Mouse (Mus musculus): ENCODE data around the gene Miga1. TPM values are rescaled to one million over a fixed set of nuclear protein-coding genes. Genes with fewer than 3 reads are reported as not detected.
A peak's percentile ranks its signal among the peaks of the same experiment; 100 is the strongest.

Gene Miga1
- polyA plus RNA-seq, 2 experiments = 3.0 to 3.4 TPM

GRCm38 (mm10) chr3:152243304-152243703 is 96.9 kb downstream of the Miga1 start:
- Histone ChIP-seq H3K9me3 (ENCODE audit: control insufficient read depth, low read length) (no peaks in the 10 kb centered on the region), H3K4me3 (ENCODE audit: insufficient read depth in 1 of 2, low read depth in 2 of 2, low read length in 2 of 2) (no peak overlapping the region), H3K27me3 (ENCODE audit: control insufficient read depth, insufficient read depth, low read length) (no peaks in the 10 kb centered on the region), H3K27ac (no peak overlapping the region), H3K4me1 (replicated peaks; ENCODE audit: control insufficient read depth in 2 of 2, insufficient read depth in 2 of 2, low read length in 1 of 2) (no peaks in the 10 kb centered on the region), H3K36me3 (replicated peaks; ENCODE audit: control insufficient read depth, insufficient read depth, low read depth) (peaks cover 5% of the 10 kb centered on the region), H3K9ac (replicated peaks) (no peak overlapping the region), H3K4me2 (ENCODE audit: low read depth) (no peak overlapping the region)
- 66% methylated on average over 4 of the region's 4 CpGs for WGBS (ENCODE audit: insufficient replicate concordance)
- no peak for DNase-seq (ENCODE audit: low read depth in 3 of 3, low spot score in 3 of 3)
- no peak for ATAC-seq (ENCODE audit: insufficient read depth)
- no peak for TF ChIP-seq EP300 (IDR thresholded peaks at IDR 0.05; ENCODE audit: low read depth)
- TF ChIP-seq CTCF (IDR thresholded peaks at IDR 0.05; ENCODE audit: low read depth) = no peak

GRCm38 (mm10) chr3:152241098-152241497 is 99.1 kb downstream of the Miga1 start:
- ATAC-seq (ENCODE audit: insufficient read depth) (no peak), DNase-seq (ENCODE audit: low read depth in 3 of 3, low spot score in 3 of 3) (no peak)
- Histone ChIP-seq H3K4me2 (ENCODE audit: low read depth) (no peak overlapping the region), H3K27me3 (ENCODE audit: control insufficient read depth, insufficient read depth, low read length) (no peaks in the 10 kb centered on the region), H3K36me3 (replicated peaks; ENCODE audit: control insufficient read depth, insufficient read depth, low read depth) (peaks cover 15% of the 10 kb centered on the region), H3K9ac (replicated peaks) (no peak overlapping the region), H3K27ac (no peak overlapping the region), H3K4me3 (ENCODE audit: insufficient read depth in 1 of 2, low read depth in 2 of 2, low read length in 2 of 2) (no peak overlapping the region), H3K4me1 (replicated peaks; ENCODE audit: control insufficient read depth in 2 of 2, insufficient read depth in 2 of 2, low read length in 1 of 2) (no peaks in the 10 kb centered on the region), H3K9me3 (ENCODE audit: control insufficient read depth, low read length) (no peaks in the 10 kb centered on the region)
- 73% methylated on average over 3 of the region's 3 CpGs for WGBS (ENCODE audit: insufficient replicate concordance)
- TF ChIP-seq EP300 (IDR thresholded peaks at IDR 0.05; ENCODE audit: low read depth) = no peak
- TF ChIP-seq CTCF (IDR thresholded peaks at IDR 0.05; ENCODE audit: low read depth) = no peak

GRCm38 (mm10) chr3:152239592-152239991 is 100.6 kb downstream of the Miga1 start:
- Histone ChIP-seq H3K4me3 (ENCODE audit: insufficient read depth in 1 of 2, low read depth in 2 of 2, low read length in 2 of 2) (no peak overlapping the region), H3K27me3 (ENCODE audit: control insufficient read depth, insufficient read depth, low read length) (no peaks in the 10 kb centered on the region), H3K27ac (no peak overlapping the region), H3K9ac (replicated peaks) (no peak overlapping the region), H3K36me3 (replicated peaks; ENCODE audit: control insufficient read depth, insufficient read depth, low read depth) (peaks cover 25% of the 10 kb centered on the region), H3K4me2 (ENCODE audit: low read depth) (no peak overlapping the region), H3K4me1 (replicated peaks; ENCODE audit: control insufficient read depth in 2 of 2, insufficient read depth in 2 of 2, low read length in 1 of 2) (no peaks in the 10 kb centered on the region), H3K9me3 (ENCODE audit: control insufficient read depth, low read length) (no peaks in the 10 kb centered on the region)
- TF ChIP-seq CTCF (IDR thresholded peaks at IDR 0.05; ENCODE audit: low read depth) (no peak), EP300 (IDR thresholded peaks at IDR 0.05; ENCODE audit: low read depth) (no peak)
- ATAC-seq (ENCODE audit: insufficient read depth) (no peak), DNase-seq (ENCODE audit: low read depth in 3 of 3, low spot score in 3 of 3) (no peak)
- WGBS (ENCODE audit: insufficient replicate concordance) = 88% methylated on average over 1 of the region's 1 CpGs

- Histone ChIP-seq H3K4me1 (replicated peaks; ENCODE audit: control insufficient read depth in 2 of 2, insufficient read depth in 2 of 2, low read length in 1 of 2) (no peaks in the 10 kb centered on the region), H3K4me3 (ENCODE audit: insufficient read depth in 1 of 2, low read depth in 2 of 2, low read length in 2 of 2) (no peak overlapping the region), H3K27me3 (ENCODE audit: control insufficient read depth, insufficient read depth, low read length) (no peaks in the 10 kb centered on the region), H3K27ac (no peak overlapping the region), H3K9ac (replicated peaks) (no peak overlapping the region), H3K9me3 (ENCODE audit: control insufficient read depth, low read length) (no peaks in the 10 kb centered on the region), H3K36me3 (replicated peaks; ENCODE audit: control insufficient read depth, insufficient read depth, low read depth) (peaks cover 28% of the 10 kb centered on the region), H3K4me2 (ENCODE audit: low read depth) (no peak overlapping the region)
- DNase-seq (ENCODE audit: low read depth in 3 of 3, low spot score in 3 of 3) (peak; percentile 43 to 54 (median 44)), ATAC-seq (ENCODE audit: insufficient read depth) (peak; percentile 71)
- 35% methylated on average over 2 of the region's 2 CpGs for WGBS (ENCODE audit: insufficient replicate concordance)
- TF ChIP-seq EP300 (IDR thresholded peaks at IDR 0.05; ENCODE audit: low read depth) (no peak), CTCF (IDR thresholded peaks at IDR 0.05; ENCODE audit: low read depth) (no peak; the same call in 1 of the 2 replicates)
These were observed 101.4 kb downstream of the Miga1 start for GRCm38 (mm10) chr3:152238836-152239235.

GRCm38 (mm10) chr3:152235805-152236204 is 104.4 kb downstream of the Miga1 start:
- no peak overlapping the region for H3K4me2 ChIP-seq (ENCODE audit: low read depth)
- no peak for ATAC-seq (ENCODE audit: insufficient read depth)
- TF ChIP-seq CTCF (IDR thresholded peaks at IDR 0.05; ENCODE audit: low read depth) (no peak), EP300 (IDR thresholded peaks at IDR 0.05; ENCODE audit: low read depth) (no peak)

More at GRCm38 (mm10) chr3:152235805-152236204, 104.4 kb downstream of the Miga1 start:
- H3K36me3 ChIP-seq (replicated peaks; ENCODE audit: control insufficient read depth, insufficient read depth, low read depth) = peaks cover 50% of the 10 kb centered on the region
- WGBS (ENCODE audit: insufficient replicate concordance) = 88% methylated on average over 1 of the region's 1 CpGs
- no peak overlapping the region for H3K27ac ChIP-seq
- no peak for DNase-seq (ENCODE audit: low read depth in 3 of 3, low spot score in 3 of 3)
- no peak overlapping the region for H3K4me3 ChIP-seq (ENCODE audit: insufficient read depth in 1 of 2, low read depth in 2 of 2, low read length in 2 of 2)
- no peak overlapping the region for H3K9ac ChIP-seq (replicated peaks)
- peaks cover 0 to 4% of the 10 kb centered on the region in 2 experiments; a peak in 1 of 4 replicates for H3K4me1 ChIP-seq (replicated peaks; ENCODE audit: control insufficient read depth in 2 of 2, insufficient read depth in 2 of 2, low read length in 1 of 2)
- no peaks in the 10 kb centered on the region for H3K27me3 ChIP-seq (ENCODE audit: control insufficient read depth, insufficient read depth, low read length)
- no peaks in the 10 kb centered on the region for H3K9me3 ChIP-seq (ENCODE audit: control insufficient read depth, low read length)

All from liver, embryonic 14.5 days (tissue).